Mouse (Mus musculus): ENCODE measurements around the gene Ybx3. TPM values are rescaled to one million over a fixed set of nuclear protein-coding genes. Genes with fewer than 3 reads are reported as not detected.

The Ybx3 gene
- total RNA-seq, 2 experiments from 2014 or later = 245 to 254 TPM

- no peak for DNase-seq
Observed at GRCm38 (mm10) chr6:131385469-131385868, 2.8 kb downstream of the Ybx3 start.

GRCm38 (mm10) chr6:131383713-131384330 lies 4.5 kb downstream of the Ybx3 start:
- DNase-seq = no peak

- DNase-seq = peak; percentile 77
Observed at GRCm38 (mm10) chr6:131382984-131383337, 5.3 kb downstream of the Ybx3 start.

GRCm38 (mm10) chr6:131382232-131382983 lies 5.9 kb downstream of the Ybx3 start:
- DNase-seq = peak; percentile 66

GRCm38 (mm10) chr6:131378858-131379428 lies 9.3 kb downstream of the Ybx3 start:
- no peak for DNase-seq

GRCm38 (mm10) chr6:131377378-131377777 lies 10.9 kb downstream of the Ybx3 start:
- no peak for DNase-seq

- DNase-seq = no peak
Observed at GRCm38 (mm10) chr6:131374594-131375340, 13.5 kb downstream of the Ybx3 start.

- DNase-seq = no peak
Observed at GRCm38 (mm10) chr6:131373160-131373559, 15.1 kb downstream of the Ybx3 start.

- DNase-seq = no peak
Observed at GRCm38 (mm10) chr6:131370767-131371166, 17.5 kb downstream of the Ybx3 start.

GRCm38 (mm10) chr6:131369866-131370616 lies 18.2 kb downstream of the Ybx3 start:
- DNase-seq = peak; percentile 34

- DNase-seq = peak; percentile 34
Observed at GRCm38 (mm10) chr6:131367101-131367500, 21.2 kb downstream of the Ybx3 start.

GRCm38 (mm10) chr6:131364353-131364752 lies 23.9 kb downstream of the Ybx3 start:
- no peak for DNase-seq

- DNase-seq = no peak
Observed at GRCm38 (mm10) chr6:131362987-131363765, 25.1 kb downstream of the Ybx3 start.

- DNase-seq = peak; percentile 20
Observed at GRCm38 (mm10) chr6:131360693-131361092, 27.6 kb downstream of the Ybx3 start.

GRCm38 (mm10) chr6:131359543-131359942 lies 28.7 kb downstream of the Ybx3 start:
- DNase-seq = no peak

GRCm38 (mm10) chr6:131354913-131355312 lies 33.4 kb downstream of the Ybx3 start:
- no peak for DNase-seq

GRCm38 (mm10) chr6:131353352-131353919 lies 34.8 kb downstream of the Ybx3 start, which contains the start of gene Styk1:
Gene Styk1, minus strand, starts transcription at chr6:131353597.
- DNase-seq = peak; percentile 85

GRCm38 (mm10) chr6:131347026-131347425 lies 41.2 kb downstream of the Ybx3 start:
- no peak for DNase-seq

GRCm38 (mm10) chr6:131344346-131344745 lies 43.9 kb downstream of the Ybx3 start:
- DNase-seq = no peak

GRCm38 (mm10) chr6:131340082-131340481 lies 48.2 kb downstream of the Ybx3 start:
- no peak for DNase-seq

- no peak for DNase-seq
Observed at GRCm38 (mm10) chr6:131339309-131339708, 49.0 kb downstream of the Ybx3 start.
